Mouse (Mus musculus): ENCODE data around the gene Zfp947. TPM values are rescaled to one million over a fixed set of nuclear protein-coding genes. Genes with fewer than 3 reads are reported as not detected.
"Not testable (repeated sequence)": the region's sequence is repeated elsewhere in the genome, so short reads cannot be mapped to it uniquely, and the experiment has no call there.

Zfp947 gene
- polyA plus RNA-seq (2016; fragmentation: Nextera tagmentation; extraction: Ambion mirVana), result 2.0 and 2.7 TPM in 2 replicates

DNA sequence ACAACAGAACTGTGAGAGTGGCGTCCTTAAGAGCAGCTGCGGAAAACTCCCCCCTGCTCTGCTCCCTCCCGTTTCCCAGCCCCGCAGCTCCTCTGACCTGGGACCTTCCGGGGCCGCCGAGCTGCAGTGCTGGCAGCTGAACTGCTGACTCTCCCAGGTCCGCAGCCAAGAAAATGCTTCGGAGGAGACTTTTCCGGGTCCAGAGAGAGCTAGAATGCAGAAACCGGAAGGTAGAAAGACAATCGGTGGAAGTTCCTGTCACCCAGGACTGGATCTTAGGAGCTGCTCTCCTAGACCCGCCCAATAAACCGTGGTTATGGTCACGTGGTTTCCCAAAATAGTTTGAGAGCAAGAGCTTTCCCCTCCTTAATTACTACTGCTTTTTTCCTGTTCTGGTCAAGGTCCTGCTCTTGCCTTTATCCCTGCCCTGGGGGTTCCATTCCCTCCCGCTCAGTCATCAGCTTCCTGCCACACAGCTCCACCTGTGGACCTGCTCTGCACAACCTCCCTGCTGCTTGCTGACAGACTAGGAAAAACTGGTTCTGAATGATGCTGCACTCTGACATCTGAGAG is at the start of gene Zfp947:
Zfp947 (minus strand) TSS at position 469 of the 573 bp plus-strand sequence.
- Histone ChIP-seq H3K4me2 (peak within 1 kb of the TSS; percentile 61), H3K27ac (peak within 1 kb of the TSS; percentile 75; the same call in 1 of the 2 replicates), H3K4me3 (replicated peaks) (peak within 1 kb of the TSS; percentile 53), H3K9ac (replicated peaks) (peak within 1 kb of the TSS; percentile 65)
- ATAC-seq (ENCODE audit: insufficient number of reproducible peaks, insufficient read depth, low FRiP score, low TSS enrichment, low read depth), result peak; percentile 91
- not testable (repeated sequence) for H3K36me3 ChIP-seq; H3K9me3 ChIP-seq; H3K4me1 ChIP-seq (replicated peaks); H3K27me3 ChIP-seq
- WGBS, result under 1% methylated on average over 16 of the region's 16 CpGs

DNA sequence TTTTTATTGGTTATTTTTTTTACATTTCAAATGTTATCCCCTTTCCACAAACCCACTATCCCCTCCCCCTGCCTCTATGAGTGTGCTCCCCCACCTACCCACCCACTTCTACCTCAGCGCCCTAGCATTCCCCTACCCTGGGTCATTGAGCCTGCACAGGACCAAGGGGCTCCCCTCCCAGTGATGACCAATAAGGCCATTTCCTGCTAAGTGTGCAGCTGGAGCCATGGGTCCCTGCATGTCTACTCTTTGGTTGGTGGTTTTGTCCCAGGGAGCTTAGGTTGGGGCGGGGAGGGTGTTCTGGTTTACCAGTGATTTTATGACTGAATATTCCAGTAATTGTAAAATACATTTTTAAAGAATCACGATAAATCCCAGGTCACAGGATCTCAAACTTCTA is 686 bp downstream of the Zfp947 start:
- 4% methylated on average over 3 of the region's 3 CpGs for WGBS
- H3K9me3 ChIP-seq; H3K4me1 ChIP-seq (replicated peaks); H3K27me3 ChIP-seq; H3K36me3 ChIP-seq; H3K27ac ChIP-seq: not testable (repeated sequence)
- peak overlapping the region; percentile 65 for H3K9ac ChIP-seq (replicated peaks)
- peak overlapping the region; percentile 61 for H3K4me2 ChIP-seq
- peak; percentile 78 for ATAC-seq (ENCODE audit: insufficient number of reproducible peaks, insufficient read depth, low FRiP score, low TSS enrichment, low read depth)
- peak overlapping the region; percentile 53 for H3K4me3 ChIP-seq (replicated peaks)

DNA sequence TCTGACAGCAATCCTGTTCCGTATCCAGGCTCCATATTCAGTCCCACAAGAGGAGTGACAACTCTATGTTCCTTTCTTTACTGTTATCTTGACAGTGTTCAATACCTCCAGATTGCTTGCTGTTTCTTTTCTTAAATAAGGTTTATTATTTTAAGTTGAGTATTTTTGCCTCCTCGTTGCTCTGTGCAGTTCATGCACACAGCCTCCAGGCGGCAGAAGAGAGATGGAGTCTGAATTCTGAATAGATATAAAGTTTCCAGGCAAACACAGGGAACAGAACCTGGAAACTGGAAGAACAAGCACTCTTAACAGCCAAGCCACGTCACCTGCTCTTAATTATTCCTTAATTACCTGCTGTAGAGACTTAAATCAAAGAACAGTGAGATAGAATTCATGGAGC is 12.0 kb downstream of the Zfp947 start:
- not testable (repeated sequence) for H3K9ac ChIP-seq (replicated peaks); H3K27ac ChIP-seq; H3K4me2 ChIP-seq; ATAC-seq (ENCODE audit: insufficient number of reproducible peaks, insufficient read depth, low FRiP score, low TSS enrichment, low read depth); H3K36me3 ChIP-seq; H3K27me3 ChIP-seq; H3K4me3 ChIP-seq (replicated peaks); H3K4me1 ChIP-seq (replicated peaks); H3K9me3 ChIP-seq
- 52% methylated on average over 4 of the region's 4 CpGs for WGBS

DNA sequence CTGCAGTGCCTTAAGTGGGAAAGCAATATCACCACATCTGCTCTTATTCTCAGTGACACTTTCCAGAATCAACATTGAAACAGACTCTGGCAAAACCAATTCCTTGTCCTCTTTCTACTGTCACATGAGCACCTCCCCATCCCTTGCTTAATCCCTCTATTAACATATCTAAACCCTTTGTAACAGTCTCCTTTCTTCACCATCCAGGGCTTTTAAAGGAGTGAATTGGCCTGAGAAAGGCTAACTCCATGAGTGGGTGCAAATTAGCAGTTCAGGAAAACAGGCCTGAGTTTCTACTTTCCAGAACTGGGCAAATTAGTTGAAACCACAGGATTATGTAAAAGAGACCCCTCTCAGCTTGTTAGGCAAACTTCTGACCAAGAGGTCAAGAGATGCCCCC is 47.2 kb downstream of the Zfp947 start:
- no peak for ATAC-seq (ENCODE audit: insufficient number of reproducible peaks, insufficient read depth, low FRiP score, low TSS enrichment, low read depth)
- no peaks in the 10 kb centered on the region for H3K4me1 ChIP-seq (replicated peaks)
- no peak overlapping the region for H3K9ac ChIP-seq (replicated peaks)
- H3K9me3 ChIP-seq, result peaks cover 5% of the 10 kb centered on the region; the same call in 1 of the 2 replicates
- no peaks in the 10 kb centered on the region for H3K36me3 ChIP-seq
- no peaks in the 10 kb centered on the region for H3K27me3 ChIP-seq
- H3K4me3 ChIP-seq (replicated peaks), result no peak overlapping the region
- no peak overlapping the region for H3K4me2 ChIP-seq
- no peak overlapping the region for H3K27ac ChIP-seq

Other genes with a start within 250 kb of the Zfp947 start
- gene Zfp942, start 203.7 kb downstream of the Zfp947 start, polyA plus RNA-seq (2016; fragmentation: Nextera tagmentation; extraction: Ambion mirVana), result 27.3 and 28.4 TPM in 2 replicates
- 19.5 and 21.1 TPM in 2 replicates for gene Zfp943, start 203.6 kb downstream of the Zfp947 start, polyA plus RNA-seq (2016; fragmentation: Nextera tagmentation; extraction: Ambion mirVana)
- 2.3 and 2.5 TPM in 2 replicates for gene Zfp994, start 59.4 kb upstream of the Zfp947 start, polyA plus RNA-seq (2016; fragmentation: Nextera tagmentation; extraction: Ambion mirVana)
- gene CT030661.1, start 148.6 kb upstream of the Zfp947 start, polyA plus RNA-seq (2016; fragmentation: Nextera tagmentation; extraction: Ambion mirVana), result 10.7 and 11.9 TPM in 2 replicates
- gene Zfp944, start 195.2 kb upstream of the Zfp947 start, polyA plus RNA-seq (2016; fragmentation: Nextera tagmentation; extraction: Ambion mirVana), result 16.4 and 17.3 TPM in 2 replicates
- 9.1 and 10.2 TPM in 2 replicates for gene Zfp758, start 195.3 kb upstream of the Zfp947 start, polyA plus RNA-seq (2016; fragmentation: Nextera tagmentation; extraction: Ambion mirVana)

Measured in limb, embryonic 12.5 days (tissue).